In the genomic region with DNA sequence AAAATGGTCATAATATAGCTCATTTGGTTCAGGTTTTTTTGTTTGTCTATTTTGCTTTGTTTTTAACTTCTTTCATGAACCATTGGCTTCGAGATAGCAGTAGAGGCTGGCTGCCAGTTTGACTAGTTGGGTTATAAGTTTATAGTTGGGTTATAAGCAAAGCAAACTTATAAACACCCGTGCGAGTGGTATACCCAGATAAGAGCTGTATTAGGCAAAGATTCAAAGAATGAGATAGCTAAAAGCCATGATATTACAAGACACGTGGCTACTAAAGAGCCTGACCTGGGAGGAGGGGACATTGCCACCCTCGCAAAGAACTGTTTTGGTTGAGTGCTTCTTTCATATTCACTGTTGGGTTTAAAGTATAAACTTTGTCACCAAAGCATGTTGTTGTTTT, we compare ENCODE assay signal across 25 mouse cellular contexts.
DNase-seq lines count a peak whose midpoint lies in the region; ATAC-seq and TF ChIP-seq lines count a peak whose summit lies in the region.
"Had no signal": no experiment of that assay in that cellular context is flagged by ENCODE, and none has a peak within 500 bp of the region (broad histone marks: within the 10 kb centered on the region; RNA-seq: fewer than 3 reads in every experiment).

No protein-coding gene starts in this region.

- WGBS in kidney, adult 2 months, result 51% methylated on average over 5 of the region's 5 CpGs
- WGBS in kidney, embryonic 14.5 days, result 81% methylated on average over 5 of the region's 5 CpGs
- 30% methylated on average over 5 of the region's 5 CpGs for WGBS in liver, embryonic 12.5 days (ENCODE audit: insufficient replicate concordance)
- WGBS in liver, postnatal 0 days (ENCODE audit: insufficient replicate concordance), result 57% methylated on average over 5 of the region's 5 CpGs

- H3K27ac ChIP-seq in kidney, adult 2 months (ENCODE audit: insufficient read depth, low read depth, low read length), result no peak overlapping the region
- no peak overlapping the region for H3K27ac ChIP-seq in kidney, embryonic 14.5 days (ENCODE audit: low read depth, low read length)
- no peak overlapping the region for H3K27ac ChIP-seq in liver, embryonic 12.5 days
- H3K27ac ChIP-seq in liver, postnatal 0 days (ENCODE audit: low read depth), result no peak overlapping the region
- H3K27ac ChIP-seq: forebrain, embryonic 10.5 days; kidney, embryonic 15.5 days; macrophage had no signal

- H3K4me2 ChIP-seq in kidney, embryonic 14.5 days (replicated peaks; ENCODE audit: low read depth, low read length), result no peak overlapping the region
- peak overlapping the region; percentile 4 for H3K4me2 ChIP-seq in liver, embryonic 12.5 days
- no peak overlapping the region for H3K4me2 ChIP-seq in liver, postnatal 0 days (ENCODE audit: low read depth, low read length)
- H3K4me2 ChIP-seq: forebrain, embryonic 15.5 days; hindbrain, embryonic 13.5 days; kidney, embryonic 15.5 days; limb, embryonic 13.5 days; stomach, embryonic 15.5 days had no signal

- peak; percentile 44; the same call in 1 of the 2 replicates for TF ChIP-seq EP300 in liver, postnatal 0 days (IDR thresholded peaks at IDR 0.05; ENCODE audit: low read depth)

- no peak for TF ChIP-seq POLR2A in kidney, adult 2 months (IDR thresholded peaks at IDR 0.05; ENCODE audit: low read depth, low read length)

- ATAC-seq in kidney, embryonic 14.5 days (ENCODE audit: low FRiP score, low TSS enrichment), result no peak
- peak; percentile 67 for ATAC-seq in liver, embryonic 12.5 days
- no peak; the same call in 1 of the 2 replicates for ATAC-seq in liver, postnatal 0 days
- ATAC-seq: activated CD4-positive, CD25-positive, alpha-beta regulatory T cell, adult 4 months; CD4-positive, CD25-positive, alpha-beta regulatory T cell, adult 4 months; forebrain, embryonic 15.5 days; intestine, embryonic 16.5 days; midbrain, embryonic 16.5 days had no signal

- TF ChIP-seq CTCF in kidney, adult 2 months (conservative IDR thresholded peaks at IDR 0.05; ENCODE audit: insufficient read depth, insufficient read length, low read depth, low read length), result no peak
- TF ChIP-seq CTCF in liver, postnatal 0 days (IDR thresholded peaks at IDR 0.05; ENCODE audit: low read depth), result no peak

- no peak overlapping the region for H3K9ac ChIP-seq in kidney, embryonic 14.5 days (ENCODE audit: low read depth, low read length)
- no peak overlapping the region for H3K9ac ChIP-seq in liver, embryonic 12.5 days
- no peak overlapping the region for H3K9ac ChIP-seq in liver, postnatal 0 days (replicated peaks)
- H3K9ac ChIP-seq: forebrain, embryonic 15.5 days; hindbrain, embryonic 13.5 days; kidney, embryonic 15.5 days; limb, embryonic 13.5 days; neural tube, embryonic 13.5 days; stomach, embryonic 15.5 days had no signal

- no peaks in the 10 kb centered on the region for H3K27me3 ChIP-seq in kidney, adult 2 months (replicated peaks; ENCODE audit: control insufficient read depth, insufficient read depth, low read length)
- H3K27me3 ChIP-seq in kidney, embryonic 14.5 days (ENCODE audit: control insufficient read depth, insufficient read depth, low read length), result no peaks in the 10 kb centered on the region
- no peaks in the 10 kb centered on the region for H3K27me3 ChIP-seq in liver, embryonic 12.5 days (replicated peaks)
- H3K27me3 ChIP-seq in liver, postnatal 0 days (ENCODE audit: insufficient read depth, low read length), result no peaks in the 10 kb centered on the region
- H3K27me3 ChIP-seq: forebrain, embryonic 15.5 days; hindbrain, embryonic 13.5 days; kidney, embryonic 15.5 days; limb, embryonic 13.5 days; neural tube, embryonic 13.5 days; stomach, embryonic 15.5 days had no signal

- no peaks in the 10 kb centered on the region for H3K36me3 ChIP-seq in kidney, adult 2 months (ENCODE audit: control insufficient read depth, insufficient read depth, low read length)
- no peaks in the 10 kb centered on the region for H3K36me3 ChIP-seq in kidney, embryonic 14.5 days (ENCODE audit: control insufficient read depth, insufficient read depth, low read length)
- no peaks in the 10 kb centered on the region for H3K36me3 ChIP-seq in liver, embryonic 12.5 days
- no peaks in the 10 kb centered on the region for H3K36me3 ChIP-seq in liver, postnatal 0 days (replicated peaks; ENCODE audit: insufficient read depth, low read length)
- H3K36me3 ChIP-seq: forebrain, embryonic 10.5 days; forebrain, embryonic 15.5 days; hindbrain, embryonic 13.5 days; kidney, embryonic 15.5 days; limb, embryonic 13.5 days; midbrain, embryonic 10.5 days; neural tube, embryonic 13.5 days; stomach, embryonic 15.5 days had no signal

- no peaks in the 10 kb centered on the region for H3K9me3 ChIP-seq in kidney, embryonic 14.5 days (ENCODE audit: control insufficient read depth, low read length)
- H3K9me3 ChIP-seq in liver, embryonic 12.5 days (replicated peaks), result no peaks in the 10 kb centered on the region
- no peaks in the 10 kb centered on the region for H3K9me3 ChIP-seq in liver, postnatal 0 days (ENCODE audit: low read length)
- H3K9me3 ChIP-seq: forebrain, embryonic 10.5 days; forebrain, embryonic 15.5 days; hindbrain, embryonic 13.5 days; kidney, embryonic 15.5 days; limb, embryonic 13.5 days; midbrain, embryonic 10.5 days; neural tube, embryonic 13.5 days; stomach, embryonic 15.5 days had no signal

- DNase-seq in kidney, adult 2 months, result peak; percentile 41
- DNase-seq in c-Kit-positive CD71-positive TER-119-negative erythroid progenitor cells, embryonic 14.5 days (ENCODE audit: low read depth), result peak; percentile 37
- DNase-seq in liver, postnatal 0 days, result no peak
- DNase-seq in kidney, adult 8-10 months, result no peak
- no peak for DNase-seq in spleen, adult 12 weeks (ENCODE audit: low spot score)
- no peak for DNase-seq in embryo, embryonic 11 days
- DNase-seq: cerebellum, adult 18-20 months; kidney, postnatal 25 days; lung, adult 2 months; right cerebral cortex, postnatal 14 days had no signal

- H3K4me1 ChIP-seq in kidney, adult 2 months (ENCODE audit: control insufficient read depth, insufficient read depth, low read length), result peaks cover 40% of the 10 kb centered on the region
- peaks cover 30% of the 10 kb centered on the region for H3K4me1 ChIP-seq in kidney, embryonic 14.5 days (ENCODE audit: control insufficient read depth, insufficient read depth, low read length)
- peaks cover 52% of the 10 kb centered on the region for H3K4me1 ChIP-seq in liver, embryonic 12.5 days
- peaks cover 14% of the 10 kb centered on the region for H3K4me1 ChIP-seq in liver, postnatal 0 days (ENCODE audit: insufficient read depth)

- H3K4me3 ChIP-seq in kidney, adult 2 months (ENCODE audit: insufficient read depth, low read depth, low read length), result no peak overlapping the region
- no peak overlapping the region for H3K4me3 ChIP-seq in kidney, embryonic 14.5 days (ENCODE audit: low read length)
- no peak overlapping the region for H3K4me3 ChIP-seq in liver, embryonic 12.5 days
- H3K4me3 ChIP-seq in liver, postnatal 0 days (ENCODE audit: low read depth, low read length), result no peak overlapping the region
- H3K4me3 ChIP-seq: forebrain, embryonic 10.5 days; forebrain, embryonic 15.5 days; hindbrain, embryonic 13.5 days; kidney, embryonic 15.5 days; limb, embryonic 13.5 days; midbrain, embryonic 10.5 days; neural tube, embryonic 13.5 days; stomach, embryonic 15.5 days had no signal

Comparison
In these comparisons a context has a peak if more than half of its experiments do, and no peak if none do; other contexts are left out.
1. DNase-seq: peak in kidney, adult 2 months (single experiment) and c-Kit-positive CD71-positive TER-119-negative erythroid progenitor cells, embryonic 14.5 days (single experiment); none in liver, postnatal 0 days (single experiment), kidney, adult 8-10 months (0 of 2), spleen, adult 12 weeks (single experiment) and embryo, embryonic 11 days (single experiment).